Mouse (Mus musculus) cerebellum, adult 8-10 months (tissue): Measurements from ENCODE around the gene Nfkbib.

Experiments
- DNase-seq: peaks from one replicate; pipeline ENCODE4 v3.0.0; 2022

The Nfkbib gene

DNA sequence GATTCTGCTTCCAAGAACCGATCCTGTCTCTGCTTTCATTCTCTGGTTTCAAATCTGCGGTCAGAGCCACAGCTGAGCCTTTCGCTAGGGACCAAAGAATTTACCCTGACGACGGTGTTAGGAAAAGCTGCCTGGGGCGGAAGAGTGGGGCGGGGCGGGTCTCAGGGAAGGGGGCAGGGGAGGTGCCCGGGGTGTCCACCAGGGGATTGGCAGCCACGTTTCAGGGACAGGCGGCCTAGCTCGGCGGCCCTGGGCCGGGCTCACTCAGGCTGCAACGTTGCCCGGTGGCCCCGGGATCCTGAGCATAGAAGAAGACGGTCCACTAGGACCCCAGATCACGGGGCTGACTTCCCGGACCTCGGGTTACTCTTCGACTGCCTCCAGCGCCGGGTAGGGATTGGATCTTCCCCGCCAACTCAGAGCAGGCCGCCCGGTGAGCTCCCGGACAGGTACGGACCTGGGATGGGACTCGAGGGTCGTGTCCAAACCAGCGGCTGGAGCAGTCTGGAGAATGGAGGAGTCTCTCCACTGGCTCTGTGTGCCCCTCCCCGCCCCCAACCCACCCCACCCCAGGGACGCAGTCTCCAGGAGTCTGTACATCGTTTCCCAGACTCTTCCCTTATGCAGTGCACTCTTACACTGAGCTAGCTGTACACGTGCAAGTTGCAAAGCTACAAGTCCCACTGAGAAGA, 50.6 kb downstream of the Nfkbib start, which contains the start of gene Fbxo17:
TSS of gene Fbxo17 (plus strand) at position 215 of the 692 bp plus-strand sequence.
- peak; percentile 51 for DNase-seq

DNA sequence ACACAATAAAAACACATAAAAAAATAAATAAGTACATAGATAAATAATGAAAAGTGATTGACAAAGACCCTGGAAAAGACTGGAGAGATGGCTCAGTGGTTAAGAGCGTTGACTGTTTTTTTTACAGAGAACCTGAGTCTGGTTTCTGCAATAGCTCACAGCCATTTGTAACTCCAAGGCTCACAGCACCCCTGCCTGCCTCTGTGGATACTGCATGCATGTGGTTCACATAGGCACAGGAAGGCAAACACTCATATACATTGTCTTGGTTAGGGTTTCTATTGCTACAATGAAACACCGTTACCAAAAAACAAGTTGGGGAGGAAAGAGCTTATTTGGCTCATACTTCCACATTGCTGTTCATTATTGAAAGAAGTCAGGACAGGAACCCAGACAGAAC, 51.7 kb downstream of the Nfkbib start:
- DNase-seq = no peak

DNA sequence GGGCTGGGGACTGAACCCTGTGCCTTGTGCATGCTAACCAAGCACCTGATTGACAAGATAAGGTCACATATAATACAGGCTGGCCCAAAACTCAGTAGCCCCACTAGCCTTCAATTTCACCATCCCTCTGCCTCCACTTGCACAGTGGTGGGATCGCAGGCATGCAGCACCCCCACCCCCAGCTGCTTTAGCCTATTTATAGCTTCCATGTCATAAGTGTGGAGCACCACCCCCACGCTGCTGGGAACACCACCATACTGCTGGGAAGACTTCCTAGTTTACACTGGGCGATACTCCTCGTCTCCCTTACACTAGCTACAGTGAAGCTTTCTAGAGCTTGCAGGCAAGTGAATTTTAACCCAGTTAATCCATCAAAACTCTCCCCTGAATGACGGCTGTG, 52.6 kb downstream of the Nfkbib start:
- DNase-seq = no peak

- DNase-seq = no peak
These were observed 56.4 kb downstream of the Nfkbib start for GRCm38 (mm10) chr7:28710962-28711361.

- DNase-seq = no peak
These were observed 57.9 kb downstream of the Nfkbib start for GRCm38 (mm10) chr7:28709454-28709853.
